Mouse (Mus musculus) forebrain, postnatal 0 days (tissue): ENCODE data around the gene Dnhd1. TPM values are rescaled to one million over a fixed set of nuclear protein-coding genes. Genes with fewer than 3 reads are reported as not detected.

ENCODE experiments used
- ATAC-seq: fragments of 200-750 bp; cut with Nextera tagmentation; 2 replicates; pipeline ENCODE4 v1.8.0; 2017; ENCODE audit warnings: mild to moderate bottlenecking, moderate library complexity
- DNase-seq: peaks from one replicate; pipeline ENCODE4 v3.0.0-alpha.2; 2015
- H3K27ac ChIP-seq: fragments of 300-500 bp; sonication (generic); 2 replicates; pipeline ENCODE4 v1.5.1; 2014; ENCODE audit warnings: low read depth, mild to moderate bottlenecking, antibody characterized with exemption, low read length, moderate library complexity, mixed read lengths
- H3K27me3 ChIP-seq: fragments of 300-500 bp; sonication (generic); 2 replicates; pipeline ENCODE4 v1.6.1; 2014; ENCODE audit warnings: mild to moderate bottlenecking, low read length, mixed read lengths; ENCODE audit not compliant: insufficient read depth
- H3K36me3 ChIP-seq: fragments of 300-500 bp; sonication (generic); 2 replicates; pipeline ENCODE4 v1.6.1; 2014; ENCODE audit warnings: mild to moderate bottlenecking, moderate library complexity; ENCODE audit not compliant: insufficient read depth
- H3K4me1 ChIP-seq: fragments of 300-500 bp; sonication (generic); 2 replicates; pipeline ENCODE4 v1.6.1; 2014; ENCODE audit warnings: antibody characterized with exemption; ENCODE audit not compliant: insufficient read depth
- H3K4me2 ChIP-seq: fragments of 300-500 bp; sonication (generic); 2 replicates; pipeline ENCODE4 v1.6.1; 2014; ENCODE audit warnings: low read depth, mild to moderate bottlenecking, moderate library complexity
- H3K4me3 ChIP-seq: fragments of 300-500 bp; sonication (generic); 2 replicates; pipeline ENCODE4 v1.5.1; 2014; ENCODE audit warnings: low read depth, low read length, mixed read lengths
- H3K9ac ChIP-seq: fragments of 300-500 bp; sonication (generic); 2 replicates; pipeline ENCODE4 v1.6.1; 2014; ENCODE audit warnings: mild to moderate bottlenecking
- H3K9me3 ChIP-seq: fragments of 300-500 bp; sonication (generic); 2 replicates; pipeline ENCODE4 v1.6.1; 2016; ENCODE audit warnings: low read length
- CTCF ChIP-seq: sonication (generic); IDR thresholded peaks from 2 replicates; pipeline ENCODE4 v1.5.1; 2016; ENCODE audit warnings: antibody characterized with exemption, control low read depth, low read depth
- WGBS: fragments of 180-500 bp; shearing (Covaris S2); extraction: QIAGEN DNeasy Blood & Tissue Kit; methylation state at CpG from one replicate; pipeline ENCODE4 v1.1.7; 2014; 5-methylcytosine and 5-hydroxymethylcytosine counted together
- polyA plus RNA-seq: library from polyadenylated mRNA; unstranded; fragments of >200 nt; fragmentation: Nextera tagmentation; extraction: Ambion mirVana; gene quantifications from 2 replicates; pipeline ENCODE4 v1.2.1, GENCODE M21; 2015
- total RNA-seq: library from RNA; depleted of rRNA; stranded (reverse); fragments of >200 nt; gene quantifications from 2 replicates; pipeline ENCODE4 v1.2.3, GENCODE M21; 2014; rRNA removed

Gene Dnhd1
- total and polyA plus RNA-seq, 2 experiments from 2014 or later: 0.48 to 4.6 TPM

DNA sequence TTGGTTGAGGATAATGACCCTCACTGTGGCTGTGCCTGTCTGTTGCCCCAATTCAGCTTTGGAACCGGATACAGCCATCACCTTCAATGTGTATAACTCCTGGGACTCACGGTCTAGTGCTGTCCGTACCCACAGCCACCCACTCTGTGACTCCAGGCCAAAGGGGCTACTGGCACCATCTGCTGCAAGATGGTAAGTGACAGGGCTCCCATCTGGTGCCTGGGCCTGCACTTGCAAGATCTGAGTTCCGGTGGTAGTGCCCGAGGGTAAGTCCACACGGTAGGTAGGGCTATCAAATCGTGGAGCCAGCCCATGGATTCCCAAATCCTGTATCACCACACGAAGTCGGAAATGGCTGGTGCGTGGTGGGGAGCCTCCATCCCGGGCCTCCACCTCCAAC lies 113.7 kb downstream of the Dnhd1 start:
- H3K4me1 ChIP-seq: 0 out of 2 replicates have a peak, but pooled peaks cover 5% of the 10 kb centered on the region
- no peaks in the 10 kb centered on the region for H3K9me3 ChIP-seq
- peaks cover 81% of the 10 kb centered on the region for H3K36me3 ChIP-seq
- no peak overlapping the region for H3K9ac ChIP-seq
- no peak overlapping the region for H3K4me3 ChIP-seq
- TF ChIP-seq CTCF: no peak
- H3K27me3 ChIP-seq: no peaks in the 10 kb centered on the region
- 85% methylated on average over 11 of the region's 11 CpGs for WGBS
- no peak overlapping the region for H3K27ac ChIP-seq
- DNase-seq (no peak), ATAC-seq (no peak)
- no peak overlapping the region for H3K4me2 ChIP-seq

DNA sequence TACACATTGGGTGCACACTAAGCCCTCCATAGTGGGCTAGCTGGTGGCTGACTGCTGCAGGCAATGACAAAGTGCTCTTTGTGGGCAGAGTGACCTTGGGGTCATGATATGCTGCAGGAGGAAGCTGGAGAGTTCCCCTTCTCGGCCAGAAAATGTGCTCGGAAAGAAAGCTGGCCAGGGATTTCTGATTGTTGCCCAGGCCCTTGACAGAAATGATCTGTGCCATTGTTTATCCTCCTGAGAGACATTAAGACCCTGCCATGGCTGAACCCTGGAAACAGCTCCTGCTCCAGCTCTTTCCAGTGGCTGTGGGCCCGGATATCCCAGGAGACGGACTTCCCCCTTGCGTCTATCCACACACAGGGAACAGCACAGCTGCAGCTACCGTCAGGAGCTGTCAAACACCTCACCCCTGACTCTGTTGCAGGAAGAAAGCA lies 117.1 kb downstream of the Dnhd1 start:
- H3K9me3 ChIP-seq: no peaks in the 10 kb centered on the region
- TF ChIP-seq CTCF: no peak
- H3K27ac ChIP-seq: no peak overlapping the region
- 27% methylated on average over 6 of the region's 6 CpGs for WGBS
- H3K4me3 ChIP-seq: no peak overlapping the region
- H3K4me1 ChIP-seq: 0 out of 2 replicates have a peak, but pooled peaks cover 5% of the 10 kb centered on the region
- no peak overlapping the region for H3K4me2 ChIP-seq
- DNase-seq (no peak), ATAC-seq (peak; percentile 42)
- H3K36me3 ChIP-seq: peaks cover 91% of the 10 kb centered on the region
- H3K27me3 ChIP-seq: no peaks in the 10 kb centered on the region
- no peak overlapping the region for H3K9ac ChIP-seq

DNA sequence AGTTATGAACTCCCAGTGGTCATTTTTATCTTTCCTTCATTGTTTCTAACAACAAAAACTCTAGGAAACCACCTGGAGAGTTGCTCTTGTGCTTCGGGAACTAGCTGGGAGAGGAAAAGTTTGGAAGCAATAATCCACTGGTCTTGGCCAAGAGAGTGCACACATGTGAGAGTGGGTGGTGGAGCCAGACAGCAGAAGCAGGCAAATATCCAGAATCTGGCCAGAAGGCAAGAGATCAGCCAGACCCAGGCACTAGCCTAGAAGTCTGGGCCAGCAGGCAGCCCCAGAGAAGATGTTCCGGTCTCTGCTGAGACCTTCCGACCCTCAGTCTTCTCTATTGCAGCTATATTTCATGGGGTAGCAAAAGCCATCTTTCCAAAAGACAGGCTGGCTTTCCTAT lies 119.3 kb downstream of the Dnhd1 start:
- Histone ChIP-seq H3K4me3 (no peak overlapping the region), H3K4me1 (0 out of 2 replicates have a peak, but pooled peaks cover 5% of the 10 kb centered on the region), H3K9ac (no peak overlapping the region), H3K4me2 (no peak overlapping the region), H3K9me3 (no peaks in the 10 kb centered on the region), H3K27me3 (no peaks in the 10 kb centered on the region), H3K27ac (no peak overlapping the region), H3K36me3 (peaks cover 73% of the 10 kb centered on the region)
- 82% methylated on average over 3 of the region's 3 CpGs for WGBS
- ATAC-seq (no peak), DNase-seq (no peak)
- no peak for TF ChIP-seq CTCF

Other genes with a start within 250 kb of the Dnhd1 start
- gene Cnga4, start 246.3 kb upstream of the Dnhd1 start, total RNA-seq: 0.29 and 0.38 TPM in 2 replicates
- 0.10 and 0.18 TPM in 2 replicates for gene Cnga4, start 246.3 kb upstream of the Dnhd1 start, polyA plus RNA-seq
- 3.5 and 6.2 TPM in 2 replicates for gene Cckbr, start 225.1 kb upstream of the Dnhd1 start, total RNA-seq
- gene Cckbr, start 225.1 kb upstream of the Dnhd1 start, polyA plus RNA-seq: 3.2 and 5.1 TPM in 2 replicates
- gene Cavin3, start 168.5 kb upstream of the Dnhd1 start, total RNA-seq: 28.6 and 30.9 TPM in 2 replicates
- gene Cavin3, start 168.5 kb upstream of the Dnhd1 start, polyA plus RNA-seq: 31.7 and 33.5 TPM in 2 replicates
- gene Smpd1, start 96.5 kb upstream of the Dnhd1 start, total RNA-seq: 100 and 124 TPM in 2 replicates
- gene Smpd1, start 96.5 kb upstream of the Dnhd1 start, polyA plus RNA-seq: 88.8 and 100 TPM in 2 replicates
- 451 and 455 TPM in 2 replicates for gene Apbb1, start 69.2 kb upstream of the Dnhd1 start, total RNA-seq
- 329 and 350 TPM in 2 replicates for gene Apbb1, start 69.2 kb upstream of the Dnhd1 start, polyA plus RNA-seq
- not detected in 2 replicates for gene Hpx, start 50.7 kb upstream of the Dnhd1 start, total RNA-seq
- gene Hpx, start 50.7 kb upstream of the Dnhd1 start, polyA plus RNA-seq: 0.17 and 0.21 TPM in 2 replicates
- 142 and 160 TPM in 2 replicates for gene Trim3, start 17.3 kb upstream of the Dnhd1 start, total RNA-seq
- gene Trim3, start 17.3 kb upstream of the Dnhd1 start, polyA plus RNA-seq: 70.5 and 93.0 TPM in 2 replicates
- gene Timm10b, start 10.8 kb upstream of the Dnhd1 start, total RNA-seq: 49.8 and 65.6 TPM in 2 replicates
- gene Timm10b, start 10.8 kb upstream of the Dnhd1 start, polyA plus RNA-seq: 160 and 167 TPM in 2 replicates
- gene Arfip2, start 10.4 kb upstream of the Dnhd1 start, total RNA-seq: 89.7 and 93.8 TPM in 2 replicates
- gene Arfip2, start 10.4 kb upstream of the Dnhd1 start, polyA plus RNA-seq: 88.6 and 93.4 TPM in 2 replicates
- gene Gm45799, start 10.3 kb upstream of the Dnhd1 start, total RNA-seq: 45.3 and 52.9 TPM in 2 replicates
- 34.2 and 41.2 TPM in 2 replicates for gene Gm45799, start 10.3 kb upstream of the Dnhd1 start, polyA plus RNA-seq
- gene Ilk, start 85.8 kb downstream of the Dnhd1 start, total RNA-seq: 146 and 157 TPM in 2 replicates
- gene Ilk, start 85.8 kb downstream of the Dnhd1 start, polyA plus RNA-seq: 159 and 161 TPM in 2 replicates
- gene Rrp8, start 86.6 kb downstream of the Dnhd1 start, total RNA-seq: 22.1 and 26.6 TPM in 2 replicates
- gene Rrp8, start 86.6 kb downstream of the Dnhd1 start, polyA plus RNA-seq: 16.0 and 19.1 TPM in 2 replicates
- gene Taf10, start 93.5 kb downstream of the Dnhd1 start, total RNA-seq: 84.6 and 86.5 TPM in 2 replicates
- 99.9 and 108 TPM in 2 replicates for gene Taf10, start 93.5 kb downstream of the Dnhd1 start, polyA plus RNA-seq
- 16.8 and 51.2 TPM in 2 replicates for gene Tpp1, start 101.4 kb downstream of the Dnhd1 start, total RNA-seq
- 38.7 and 40.0 TPM in 2 replicates for gene Tpp1, start 101.4 kb downstream of the Dnhd1 start, polyA plus RNA-seq
- 62.7 and 98.7 TPM in 2 replicates for gene Dchs1, start 136.8 kb downstream of the Dnhd1 start, total RNA-seq
- 5.7 and 8.0 TPM in 2 replicates for gene Dchs1, start 136.8 kb downstream of the Dnhd1 start, polyA plus RNA-seq
- 15.0 and 37.1 TPM in 2 replicates for gene Mrpl17, start 160.3 kb downstream of the Dnhd1 start, total RNA-seq
- gene Mrpl17, start 160.3 kb downstream of the Dnhd1 start, polyA plus RNA-seq: 192 and 197 TPM in 2 replicates